Comparison of ENCODE assay signal across 9 mouse cellular contexts in genomic region chr1:151685666-151686309, GRCm38 (mm10).
DNase-seq lines count a peak whose midpoint lies in the region; ATAC-seq and TF ChIP-seq lines count a peak whose summit lies in the region.
"Had no signal": no experiment of that assay in that cellular context is flagged by ENCODE, and none has a peak within 500 bp of the region (broad histone marks: within the 10 kb centered on the region; RNA-seq: fewer than 3 reads in every experiment).

No protein-coding gene starts in this region.

- TF ChIP-seq EP300 in heart, postnatal 0 days (IDR thresholded peaks at IDR 0.05; ENCODE audit: low read depth) = no peak

- no peaks in the 10 kb centered on the region for H3K27me3 ChIP-seq in testis, adult 2 months (ENCODE audit: control insufficient read depth, insufficient read depth, low read length)
- no peaks in the 10 kb centered on the region for H3K27me3 ChIP-seq in heart, postnatal 0 days (ENCODE audit: control insufficient read depth, insufficient read depth, low read length)

- intact Hi-C loops in gastrocnemius, adult 2 months (cut with DNase I) = no loop called here
- intact Hi-C loops in left cerebral cortex, adult 2 months (cut with DNase I) = no loop called here

- no peak for TF ChIP-seq POLR2A in testis, adult 2 months (IDR thresholded peaks at IDR 0.05; ENCODE audit: control insufficient read depth, low read depth, low read length)

- H3K27ac ChIP-seq in gastrocnemius, adult 2 months = peak overlapping the region; percentile 78
- H3K27ac ChIP-seq in testis, adult 2 months (ENCODE audit: control insufficient read depth, insufficient read depth, low read depth, low read length) = peak overlapping the region; percentile 58
- H3K27ac ChIP-seq in heart, postnatal 0 days (ENCODE audit: low read depth) = peak overlapping the region; percentile 72
- no peak overlapping the region for H3K27ac ChIP-seq in left cerebral cortex, adult 2 months
- H3K27ac ChIP-seq: layer of hippocampus, adult 2 months had no signal

- no peak overlapping the region for H3K9ac ChIP-seq in heart, postnatal 0 days (replicated peaks; ENCODE audit: low read depth, low read length)

- H3K4me2 ChIP-seq in heart, postnatal 0 days (ENCODE audit: low read depth, low read length) = no peak overlapping the region

- DNase-seq in gastrocnemius, adult 2 months = peak; percentile 50
- DNase-seq in gastrocnemius, adult 18-20 months (ENCODE audit: low spot score) = no peak
- no peak for DNase-seq in testis, postnatal 10 days (ENCODE audit: low spot score)
- DNase-seq in heart, postnatal 0 days (ENCODE audit: low spot score) = no peak
- no peak for DNase-seq in cerebellum, postnatal 36 days
- DNase-seq in layer of hippocampus, adult 9-11 months = no peak
- no peak for DNase-seq in left cerebral cortex, adult 2 months (ENCODE audit: extremely low spot score in 1 of 2, low spot score in 2 of 2)

- no peaks in the 10 kb centered on the region for H3K9me3 ChIP-seq in heart, postnatal 0 days (replicated peaks; ENCODE audit: control insufficient read depth, low read length)

- ATAC-seq in heart, postnatal 0 days (ENCODE audit: insufficient read depth, low read depth) = peak; percentile 27; the same call in 1 of the 2 replicates

- TF ChIP-seq CTCF in gastrocnemius, adult 2 months (IDR thresholded peaks at IDR 0.05) = no peak
- TF ChIP-seq CTCF in testis, adult 2 months (IDR thresholded peaks at IDR 0.05; ENCODE audit: control insufficient read depth, insufficient read depth, insufficient replicate concordance, low read depth, low read length) = no peak
- peak; percentile 0; the same call in 1 of the 2 replicates for TF ChIP-seq CTCF in heart, postnatal 0 days (IDR thresholded peaks at IDR 0.05; ENCODE audit: low read depth)
- no peak for TF ChIP-seq CTCF in left cerebral cortex, adult 2 months (IDR thresholded peaks at IDR 0.05)

- peak overlapping the region; percentile 24; the same call in 1 of the 2 replicates for H3K4me3 ChIP-seq in gastrocnemius, adult 2 months
- H3K4me3 ChIP-seq in testis, adult 2 months (ENCODE audit: control insufficient read depth, low read depth, low read length) = no peak overlapping the region
- H3K4me3 ChIP-seq in heart, postnatal 0 days (ENCODE audit: low read depth, low read length) = no peak overlapping the region
- H3K4me3 ChIP-seq in left cerebral cortex, adult 2 months = no peak overlapping the region
- H3K4me3 ChIP-seq: layer of hippocampus, adult 2 months had no signal

- H3K4me1 ChIP-seq in testis, adult 2 months (ENCODE audit: control insufficient read depth, insufficient read depth, low read length) = peaks cover 2% of the 10 kb centered on the region; the same call in 1 of the 2 replicates
- peaks cover 37% of the 10 kb centered on the region for H3K4me1 ChIP-seq in heart, postnatal 0 days (ENCODE audit: control insufficient read depth, insufficient read depth)

- WGBS in heart, postnatal 0 days = 34% methylated on average over 12 of the region's 12 CpGs

- H3K36me3 ChIP-seq in testis, adult 2 months (ENCODE audit: control insufficient read depth, insufficient read depth, low read length) = no peaks in the 10 kb centered on the region
- H3K36me3 ChIP-seq in heart, postnatal 0 days (replicated peaks; ENCODE audit: control insufficient read depth, insufficient read depth, low read length) = no peaks in the 10 kb centered on the region
